Mouse (Mus musculus) liver, adult 2 months (tissue): ENCODE results near the gene Babam2.

Source experiments
- CTCF ChIP-seq: fragments of 200-500 bp; IDR thresholded peaks from 2 replicates; pipeline ENCODE4 v1.5.1; 2011; ENCODE audit warnings: low read depth, low read length, control low read depth
- POLR2A ChIP-seq: fragments of 200-500 bp; IDR thresholded peaks from 2 replicates; pipeline ENCODE4 v1.6.1; 2011; ENCODE audit warnings: low read length, control low read depth; ENCODE audit not compliant: insufficient read depth; ENCODE audit errors: extremely low read depth

GRCm38 (mm10) chr5:31862753-31863468, 165.4 kb downstream of the Babam2 start:
- TF ChIP-seq CTCF: no peak
- TF ChIP-seq POLR2A: no peak
